Mouse (Mus musculus): Measurements from ENCODE around the gene 1700122O11Rik.

The 1700122O11Rik gene

GRCm38 (mm10) chr17:48038193-48038592, at the start of gene 1700122O11Rik:
Gene 1700122O11Rik, minus strand, starts transcription at chr17:48038293.
- no peak for DNase-seq

- no peak for DNase-seq
Observed at GRCm38 (mm10) chr17:48080626-48081025, 42.5 kb upstream of the 1700122O11Rik start.

DNA sequence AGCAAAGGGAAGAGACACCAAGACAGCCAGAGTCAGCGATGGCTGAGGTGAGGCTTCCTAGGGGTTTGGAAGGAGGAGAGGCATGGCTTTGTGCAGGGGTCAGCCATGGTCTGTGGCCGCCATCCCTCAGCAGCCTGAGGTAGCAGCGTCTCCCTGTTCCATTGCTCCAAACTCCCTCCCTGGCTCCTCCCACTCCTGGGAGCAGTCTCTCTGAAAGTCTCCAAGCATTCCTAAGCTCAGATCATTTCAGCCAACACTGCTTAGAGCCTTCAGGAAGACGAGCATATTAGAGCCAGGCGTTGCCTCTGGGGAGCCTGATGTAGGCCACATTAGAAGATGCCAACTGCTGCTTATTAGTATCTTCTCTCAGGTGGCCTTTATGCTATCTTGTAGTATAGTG, 29.6 kb upstream of the 1700122O11Rik start:
- no peak for DNase-seq

DNA sequence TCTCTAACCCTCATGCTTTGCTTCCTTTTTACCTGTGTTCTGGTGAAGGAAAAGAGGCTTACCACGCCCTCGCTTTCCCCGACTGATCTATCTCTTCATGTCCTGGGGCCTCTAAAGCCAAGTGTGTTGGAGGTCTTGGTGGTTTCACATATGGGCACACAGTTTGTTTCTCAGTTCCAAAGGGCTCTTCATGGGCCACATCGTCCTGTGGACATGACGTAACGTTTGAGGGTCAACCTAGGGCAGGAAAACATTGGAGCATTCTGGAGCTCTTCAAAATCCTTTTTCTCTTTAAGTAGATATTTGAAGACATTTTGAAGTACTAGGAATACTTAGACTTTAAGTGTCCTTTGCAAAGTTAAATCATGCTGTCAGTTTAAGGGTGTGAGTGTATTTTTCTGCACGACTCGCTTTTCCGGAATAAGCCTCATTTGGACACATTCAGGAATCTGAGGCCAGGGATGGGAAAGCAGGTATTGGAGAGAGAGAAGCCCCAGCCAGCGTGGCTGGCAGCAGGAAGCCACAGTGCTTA, 29.1 kb upstream of the 1700122O11Rik start:
- DNase-seq = no peak

- DNase-seq = no peak
Observed at GRCm38 (mm10) chr17:48065081-48065501, 27.0 kb upstream of the 1700122O11Rik start.

GRCm38 (mm10) chr17:48064196-48064843, 26.2 kb upstream of the 1700122O11Rik start:
- no peak for DNase-seq

DNA sequence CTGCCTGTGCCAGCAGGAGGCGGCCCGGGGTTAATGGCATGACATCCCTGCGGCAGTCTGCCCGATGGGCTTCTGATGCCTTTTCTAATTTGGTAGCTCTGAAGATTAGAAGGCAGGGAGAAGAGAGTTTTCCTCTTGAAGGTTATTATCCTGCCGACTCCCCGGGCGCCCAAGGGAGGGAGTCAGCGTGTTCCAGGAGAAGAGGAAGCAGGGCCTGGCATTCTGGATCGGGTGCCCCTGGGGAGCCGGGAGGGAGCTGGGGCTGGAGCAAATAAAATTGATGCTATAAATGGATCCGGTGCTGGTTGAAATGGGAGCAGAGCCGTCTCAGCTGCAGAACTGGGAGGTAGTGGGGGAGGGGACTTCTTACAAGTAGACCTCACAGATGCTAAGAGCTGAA, 19.3 kb upstream of the 1700122O11Rik start:
- no peak for DNase-seq

DNA sequence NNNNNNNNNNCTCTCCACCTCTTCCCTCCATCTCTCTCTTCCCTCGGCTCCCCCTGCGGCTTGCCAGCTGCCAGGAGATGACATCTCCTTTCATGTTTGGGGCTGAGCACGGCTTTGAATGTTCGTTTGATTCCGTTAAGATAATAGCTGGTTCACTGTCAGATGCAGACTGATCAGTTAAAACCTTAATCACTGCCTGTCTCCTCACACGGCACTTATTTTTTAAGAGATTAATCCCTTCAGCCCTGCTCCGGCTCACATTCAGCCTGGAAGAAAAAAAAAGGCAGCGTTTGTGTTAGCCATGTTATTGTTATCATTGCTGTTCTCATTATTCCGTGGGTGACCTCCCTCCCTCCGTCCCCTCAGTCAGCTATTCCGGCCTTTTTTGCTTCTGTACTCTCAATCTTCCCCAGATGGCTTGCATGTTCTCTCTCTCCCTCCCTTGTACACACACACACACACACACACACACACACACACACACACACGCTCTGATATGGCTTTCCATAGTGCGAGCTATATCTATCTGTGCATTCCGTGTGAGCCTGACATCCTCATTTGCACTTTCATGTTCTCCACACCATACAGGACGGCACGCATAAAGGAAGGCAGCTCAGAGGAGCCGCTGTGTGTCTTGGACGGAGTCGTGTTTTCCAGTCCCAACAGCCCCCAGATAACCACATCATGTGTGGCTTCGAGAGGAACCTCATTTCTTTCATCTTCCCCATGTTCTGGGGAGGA, 17.2 kb upstream of the 1700122O11Rik start:
- no peak for DNase-seq

GRCm38 (mm10) chr17:48053646-48054045, 15.6 kb upstream of the 1700122O11Rik start:
- no peak for DNase-seq

GRCm38 (mm10) chr17:48052338-48053067, 14.4 kb upstream of the 1700122O11Rik start:
- no peak for DNase-seq

DNA sequence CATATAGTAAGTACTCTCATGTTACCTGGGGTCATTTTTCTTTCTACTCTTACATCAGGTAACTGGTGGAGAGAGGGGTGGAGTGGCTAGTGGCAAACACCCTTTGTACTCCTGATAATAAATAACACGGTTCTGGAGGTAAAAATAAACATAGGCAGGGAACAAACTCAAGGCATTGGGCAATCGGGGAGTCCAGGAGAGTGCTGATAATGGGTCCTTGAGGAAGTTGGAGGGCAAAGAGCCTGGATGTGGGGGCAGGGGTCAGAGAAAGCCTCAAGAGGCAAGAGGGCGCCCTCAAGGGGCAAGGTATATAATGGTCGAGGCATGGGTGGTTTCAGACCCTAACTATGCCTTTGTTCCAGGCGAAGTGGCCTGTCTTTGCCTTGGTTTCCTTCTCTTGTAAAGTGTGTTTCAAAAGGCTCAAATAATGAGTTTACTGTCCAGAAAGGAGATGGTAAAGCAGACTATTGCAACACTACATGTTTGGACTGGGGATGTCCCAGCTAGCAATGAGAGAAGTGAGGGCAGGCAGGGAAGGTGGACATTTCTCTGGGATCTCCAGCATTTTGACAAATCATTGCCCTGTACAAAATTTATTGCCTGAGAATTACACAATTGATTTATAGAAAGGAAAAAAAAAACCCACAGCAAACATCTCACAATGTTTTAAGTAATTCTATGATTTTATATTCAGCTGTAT, 13.7 kb upstream of the 1700122O11Rik start:
- no peak for DNase-seq

DNA sequence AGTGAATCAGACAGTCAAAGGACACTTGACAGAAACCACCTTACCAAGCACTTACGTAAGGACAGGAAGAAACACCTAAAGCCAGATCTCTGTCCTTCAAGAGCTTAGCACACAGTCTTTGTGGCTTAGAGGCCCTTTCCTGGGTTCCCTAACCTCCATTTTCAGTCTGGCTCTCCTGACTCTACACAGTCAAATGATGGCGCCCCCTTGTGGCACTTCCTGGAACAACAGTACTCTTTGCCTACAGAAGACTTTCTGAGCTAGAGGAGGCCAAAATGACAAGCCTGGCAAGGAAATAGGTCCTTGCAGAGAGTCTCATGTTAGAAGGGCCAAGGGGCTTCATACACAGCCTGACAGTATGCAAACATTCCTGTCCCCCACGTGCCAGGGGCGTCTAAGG, 7.5 kb upstream of the 1700122O11Rik start:
- peak; percentile 91 for DNase-seq

GRCm38 (mm10) chr17:48043154-48043880, 5.2 kb upstream of the 1700122O11Rik start:
- peak; percentile 15 to 28 for DNase-seq

- DNase-seq = peak; percentile 40 to 48
Observed at GRCm38 (mm10) chr17:48041351-48042287, 3.5 kb upstream of the 1700122O11Rik start.

DNA sequence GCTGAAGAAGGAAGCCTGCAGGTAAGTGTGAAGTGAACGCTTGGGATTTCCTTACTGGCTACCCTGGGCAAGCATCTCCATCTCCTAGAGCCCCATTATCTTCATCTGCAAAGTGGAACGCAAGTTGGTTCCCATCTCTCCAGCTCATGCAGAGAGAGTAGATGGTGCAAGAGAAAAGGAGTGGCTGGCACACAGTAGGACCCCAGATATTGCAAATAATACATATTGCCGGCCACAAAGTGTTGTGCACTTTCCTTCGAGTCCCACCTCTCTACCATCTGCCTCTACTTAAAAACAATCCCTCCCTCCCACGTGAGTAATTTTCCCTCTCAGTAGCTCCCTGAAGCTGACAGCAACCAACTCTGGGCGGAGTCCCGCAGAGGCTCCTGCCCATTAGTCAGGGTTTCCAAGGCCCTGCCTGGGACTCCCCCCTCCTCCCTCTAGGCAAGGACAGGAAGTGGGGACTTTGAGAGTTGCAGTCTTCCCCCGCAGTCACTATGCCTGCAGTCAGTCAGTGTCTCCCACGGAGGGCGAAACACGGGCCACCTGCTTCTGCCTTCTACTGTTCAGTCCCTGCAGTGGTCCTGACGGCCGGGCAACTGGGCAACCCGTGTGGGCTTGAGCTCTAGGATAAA, 1.3 kb upstream of the 1700122O11Rik start:
- DNase-seq = peak; percentile 63 to 69

- DNase-seq = no peak
Observed at GRCm38 (mm10) chr17:48036921-48037320, 1.2 kb downstream of the 1700122O11Rik start.

DNA sequence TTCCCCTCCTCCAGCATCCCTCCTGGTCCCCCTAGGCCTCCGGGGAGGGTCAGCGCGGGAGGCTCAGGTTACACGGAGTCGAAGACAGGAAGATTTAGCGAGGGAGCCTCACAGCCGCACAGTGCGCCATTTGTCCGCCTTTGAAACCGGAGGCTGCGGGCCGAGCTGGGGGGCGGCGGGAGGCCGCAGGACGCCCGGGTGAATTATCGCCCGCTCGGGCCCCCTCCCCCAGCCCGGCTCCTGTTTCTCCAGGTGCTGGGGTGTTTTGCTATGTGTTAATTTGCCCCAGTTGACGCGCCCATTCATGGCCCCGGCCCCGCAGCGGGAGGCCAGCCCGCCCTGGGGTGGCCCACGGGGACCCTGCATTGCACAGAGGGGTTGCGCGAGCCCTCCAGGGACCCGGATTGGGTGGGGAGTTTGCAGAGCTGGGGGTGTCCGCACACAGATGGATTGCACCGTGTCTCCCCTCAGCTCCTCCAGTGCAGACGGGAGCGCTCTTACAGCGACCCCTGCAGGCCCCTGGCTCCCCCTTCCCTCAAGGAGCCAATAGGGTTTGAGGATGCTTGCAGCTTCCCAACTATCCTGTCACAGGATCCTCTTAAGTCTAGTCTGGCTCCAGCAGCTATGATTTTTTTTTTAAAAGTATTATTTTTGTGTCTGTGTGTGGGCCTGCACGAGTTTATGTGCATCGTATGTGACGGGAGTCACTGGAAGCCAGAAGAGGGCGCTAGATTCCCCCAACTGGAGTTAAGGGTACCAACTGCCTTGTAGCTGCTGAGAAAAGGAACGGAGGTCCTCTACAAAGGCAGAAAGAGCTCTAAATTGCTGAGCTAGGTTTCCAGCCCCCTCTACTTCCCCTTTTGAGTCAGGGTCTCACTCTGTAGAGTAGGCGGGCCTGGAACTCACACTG, 6.3 kb downstream of the 1700122O11Rik start:
- peak; percentile 32 to 48 for DNase-seq

GRCm38 (mm10) chr17:48029241-48029640, 8.9 kb downstream of the 1700122O11Rik start:
- no peak for DNase-seq

GRCm38 (mm10) chr17:48028250-48028649, 9.8 kb downstream of the 1700122O11Rik start:
- no peak for DNase-seq
